Mouse (Mus musculus): Measurements from ENCODE around the gene Pxdn. TPM values are rescaled to one million over a fixed set of nuclear protein-coding genes. Genes with fewer than 3 reads are reported as not detected.

Gene Pxdn
- polyA plus RNA-seq, 1 experiment from 2014 or later: 83.7 TPM

DNA sequence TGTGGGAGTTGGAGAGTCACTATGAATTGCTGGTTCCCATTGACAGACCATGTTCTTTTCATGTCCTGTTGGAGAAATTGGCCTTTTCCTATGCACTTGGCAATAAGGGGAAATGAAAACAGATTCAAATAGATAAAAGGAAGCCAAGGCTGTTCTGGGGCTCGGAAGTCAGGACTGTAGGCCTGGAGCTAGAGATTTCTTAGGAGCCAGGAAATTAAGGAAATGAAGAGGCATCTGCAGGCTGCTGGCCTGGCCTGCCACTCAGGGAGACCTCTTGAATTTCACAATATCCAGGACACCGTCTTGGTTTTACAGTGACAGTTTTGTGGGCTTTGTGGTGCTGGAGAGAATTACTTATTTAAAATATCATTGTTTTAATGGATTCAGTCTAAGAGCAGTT is 5.0 kb downstream of the Pxdn start:
- no peak overlapping the region for H3K27ac ChIP-seq (ENCODE audit: low read depth, low read length)

DNA sequence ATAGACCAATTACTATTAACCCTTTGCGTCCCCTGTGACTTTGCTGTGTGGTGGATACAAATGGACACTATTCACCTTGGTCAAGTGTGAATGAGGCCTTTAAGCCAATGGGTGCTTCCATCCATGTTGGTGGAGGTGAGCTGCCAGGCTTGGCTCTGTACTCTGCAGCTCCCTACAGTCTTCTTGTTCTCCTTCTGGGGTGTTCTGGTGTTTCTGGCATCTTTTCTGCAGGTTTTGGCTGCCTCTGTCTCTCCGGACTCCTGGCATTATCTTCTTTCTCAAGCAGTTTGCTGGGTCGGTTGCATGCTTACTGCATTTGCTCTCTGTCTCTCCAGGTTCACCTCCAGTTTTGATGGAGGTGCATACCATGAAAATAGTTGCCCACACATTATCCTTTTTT is 7.2 kb downstream of the Pxdn start:
- WGBS (ENCODE audit: insufficient replicate concordance): 68% methylated on average over 3 of the region's 3 CpGs
- Histone ChIP-seq H3K4me3 (ENCODE audit: low read depth, low read length) (no peak overlapping the region), H3K4me1 (ENCODE audit: control insufficient read depth, insufficient read depth, low read length) (peaks cover 63% of the 10 kb centered on the region), H3K27me3 (ENCODE audit: control insufficient read depth, insufficient read depth, low read length) (no peaks in the 10 kb centered on the region), H3K27ac (ENCODE audit: low read depth, low read length) (no peak overlapping the region), H3K4me2 (no peak overlapping the region), H3K9me3 (replicated peaks; ENCODE audit: control insufficient read depth, low read length) (no peaks in the 10 kb centered on the region), H3K36me3 (ENCODE audit: control insufficient read depth, insufficient read depth, low read length) (no peaks in the 10 kb centered on the region; the same call in 1 of the 2 replicates), H3K9ac (ENCODE audit: low read depth, low read length) (no peak overlapping the region)
- ATAC-seq (replicated peaks; ENCODE audit: insufficient number of reproducible peaks, low FRiP score, low TSS enrichment): no peak

More for the DNA sequence above, 5.0 kb downstream of the Pxdn start:
- Histone ChIP-seq H3K4me1 (ENCODE audit: control insufficient read depth, insufficient read depth, low read length) (peaks cover 55% of the 10 kb centered on the region), H3K27me3 (ENCODE audit: control insufficient read depth, insufficient read depth, low read length) (no peaks in the 10 kb centered on the region), H3K4me3 (ENCODE audit: low read depth, low read length) (no peak overlapping the region), H3K9ac (ENCODE audit: low read depth, low read length) (no peak overlapping the region), H3K9me3 (replicated peaks; ENCODE audit: control insufficient read depth, low read length) (no peaks in the 10 kb centered on the region), H3K36me3 (ENCODE audit: control insufficient read depth, insufficient read depth, low read length) (no peaks in the 10 kb centered on the region; the same call in 1 of the 2 replicates), H3K4me2 (no peak overlapping the region)
- WGBS (ENCODE audit: insufficient replicate concordance): 77% methylated on average over 2 of the region's 2 CpGs
- ATAC-seq (replicated peaks; ENCODE audit: insufficient number of reproducible peaks, low FRiP score, low TSS enrichment): no peak

DNA sequence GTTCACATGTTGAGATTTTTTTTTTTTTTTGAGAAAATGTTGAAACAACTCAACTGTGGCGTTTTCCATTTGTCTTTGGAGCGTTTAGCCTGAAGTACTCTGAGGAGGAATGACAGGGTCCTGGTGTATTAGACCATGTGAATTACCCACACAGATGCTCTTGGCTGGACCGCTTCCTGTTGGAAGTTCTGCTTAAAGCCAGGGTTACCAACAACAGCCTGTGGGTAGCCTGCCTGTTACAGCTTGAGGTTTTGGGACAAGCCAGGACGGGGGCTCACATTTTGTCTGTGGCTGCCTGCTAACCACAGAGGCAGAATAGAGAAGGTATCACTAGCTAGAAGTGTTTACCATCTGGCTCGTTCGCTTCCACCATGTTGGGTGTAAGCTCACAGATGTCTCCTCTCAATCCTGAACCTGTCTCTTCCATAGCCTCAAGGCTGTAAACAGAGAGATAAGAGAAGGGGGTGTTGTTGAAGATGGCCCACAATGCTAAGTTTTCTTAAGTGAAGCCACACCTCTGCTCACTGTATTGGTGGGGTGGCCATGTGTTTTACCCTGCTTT is 7.9 kb downstream of the Pxdn start:
- Histone ChIP-seq H3K4me1 (ENCODE audit: control insufficient read depth, insufficient read depth, low read length) (peaks cover 59% of the 10 kb centered on the region), H3K9ac (ENCODE audit: low read depth, low read length) (no peak overlapping the region), H3K4me2 (no peak overlapping the region), H3K27ac (ENCODE audit: low read depth, low read length) (no peak overlapping the region), H3K27me3 (ENCODE audit: control insufficient read depth, insufficient read depth, low read length) (no peaks in the 10 kb centered on the region), H3K9me3 (replicated peaks; ENCODE audit: control insufficient read depth, low read length) (no peaks in the 10 kb centered on the region), H3K4me3 (ENCODE audit: low read depth, low read length) (no peak overlapping the region), H3K36me3 (ENCODE audit: control insufficient read depth, insufficient read depth, low read length) (no peaks in the 10 kb centered on the region; the same call in 1 of the 2 replicates)
- no peak for ATAC-seq (replicated peaks; ENCODE audit: insufficient number of reproducible peaks, low FRiP score, low TSS enrichment)
- whole genome bisulfite sequencing (ENCODE audit: insufficient replicate concordance): 61% methylated on average over 6 of the region's 6 CpGs

DNA sequence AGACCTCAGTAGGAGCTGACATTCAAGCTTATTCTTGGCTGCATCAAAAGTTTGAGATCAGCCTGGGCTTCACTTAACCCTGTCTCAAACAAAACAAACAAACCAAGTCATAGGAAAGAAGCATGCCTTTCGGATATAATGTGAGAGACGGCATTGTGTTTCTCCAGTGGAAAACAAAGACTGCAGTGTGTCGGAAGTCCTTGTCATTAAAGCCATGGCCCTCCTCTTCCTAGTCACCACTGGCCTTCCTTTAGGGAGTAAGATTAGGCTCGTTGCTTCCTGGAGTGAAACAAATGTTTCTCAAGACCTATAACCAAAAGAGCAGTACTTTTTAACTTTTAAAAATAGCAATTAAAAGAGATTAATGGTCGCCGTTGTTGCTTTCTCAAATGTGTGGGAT is 13.6 kb downstream of the Pxdn start:
- peak overlapping the region; percentile 74 for H3K27ac ChIP-seq (ENCODE audit: low read depth, low read length)
- H3K4me2 ChIP-seq: no peak overlapping the region
- 0 out of 2 replicates have a peak overlapping the region, but pooled peaks have one; percentile 5 for H3K9ac ChIP-seq (ENCODE audit: low read depth, low read length)
- H3K27me3 ChIP-seq (ENCODE audit: control insufficient read depth, insufficient read depth, low read length): no peaks in the 10 kb centered on the region
- 57% methylated on average over 6 of the region's 6 CpGs for WGBS (ENCODE audit: insufficient replicate concordance)
- 0 out of 2 replicates have a peak, but pooled peaks have one; percentile 19 for ATAC-seq (replicated peaks; ENCODE audit: insufficient number of reproducible peaks, low FRiP score, low TSS enrichment)
- H3K4me1 ChIP-seq (ENCODE audit: control insufficient read depth, insufficient read depth, low read length): peaks cover 53% of the 10 kb centered on the region
- H3K36me3 ChIP-seq (ENCODE audit: control insufficient read depth, insufficient read depth, low read length): no peaks in the 10 kb centered on the region
- H3K4me3 ChIP-seq (ENCODE audit: low read depth, low read length): no peak overlapping the region
- H3K9me3 ChIP-seq (replicated peaks; ENCODE audit: control insufficient read depth, low read length): no peaks in the 10 kb centered on the region

DNA sequence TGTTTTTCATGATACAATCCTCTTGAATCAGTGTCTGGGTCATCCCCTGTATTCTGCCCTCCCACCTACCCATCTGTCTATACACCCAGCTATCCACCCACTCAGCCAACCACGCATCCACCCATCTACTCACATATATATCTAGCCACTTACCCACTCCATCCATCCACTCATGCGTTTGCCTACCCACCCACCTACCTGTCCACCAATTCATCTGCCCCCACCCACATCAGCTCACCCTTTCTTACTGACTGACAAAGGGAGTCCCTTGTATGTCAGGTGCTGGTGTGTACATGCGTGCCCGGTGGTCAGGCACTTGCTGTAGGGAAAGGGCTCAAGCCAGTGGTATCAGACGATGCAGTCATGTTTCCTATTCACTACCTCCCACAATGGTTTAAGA is 14.1 kb downstream of the Pxdn start:
- Histone ChIP-seq H3K4me3 (ENCODE audit: low read depth, low read length) (no peak overlapping the region), H3K4me1 (ENCODE audit: control insufficient read depth, insufficient read depth, low read length) (peaks cover 50% of the 10 kb centered on the region), H3K9me3 (replicated peaks; ENCODE audit: control insufficient read depth, low read length) (no peaks in the 10 kb centered on the region), H3K27me3 (ENCODE audit: control insufficient read depth, insufficient read depth, low read length) (no peaks in the 10 kb centered on the region), H3K4me2 (no peak overlapping the region), H3K36me3 (ENCODE audit: control insufficient read depth, insufficient read depth, low read length) (no peaks in the 10 kb centered on the region), H3K9ac (ENCODE audit: low read depth, low read length) (no peak overlapping the region), H3K27ac (ENCODE audit: low read depth, low read length) (peak overlapping the region; percentile 74)
- 82% methylated on average over 5 of the region's 5 CpGs for WGBS (ENCODE audit: insufficient replicate concordance)
- ATAC-seq (replicated peaks; ENCODE audit: insufficient number of reproducible peaks, low FRiP score, low TSS enrichment): 0 out of 2 replicates have a peak, but pooled peaks have one; percentile 40

DNA sequence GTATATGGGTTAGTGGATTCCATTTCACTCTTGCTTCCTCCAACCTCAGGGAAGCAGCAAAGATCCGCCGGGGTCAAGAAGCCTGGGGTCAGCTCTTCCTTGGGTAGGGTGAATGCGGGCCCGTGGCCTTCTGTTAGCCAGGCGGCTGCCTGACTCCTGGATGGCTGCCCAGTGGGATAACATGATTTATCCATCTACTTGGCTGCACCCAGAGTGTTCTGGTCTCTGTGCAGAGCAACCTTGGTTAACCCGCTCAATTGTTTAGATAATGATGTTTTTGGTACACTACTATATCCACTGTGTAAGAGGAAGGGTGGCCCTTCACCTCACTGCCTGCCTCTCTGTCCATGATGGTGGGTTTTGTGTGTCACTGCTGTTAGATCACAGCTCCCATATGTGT is 14.7 kb downstream of the Pxdn start:
- Histone ChIP-seq H3K36me3 (ENCODE audit: control insufficient read depth, insufficient read depth, low read length) (no peaks in the 10 kb centered on the region), H3K4me1 (ENCODE audit: control insufficient read depth, insufficient read depth, low read length) (peaks cover 54% of the 10 kb centered on the region), H3K9me3 (replicated peaks; ENCODE audit: control insufficient read depth, low read length) (no peaks in the 10 kb centered on the region), H3K27ac (ENCODE audit: low read depth, low read length) (no peak overlapping the region), H3K4me2 (no peak overlapping the region), H3K9ac (ENCODE audit: low read depth, low read length) (no peak overlapping the region), H3K4me3 (ENCODE audit: low read depth, low read length) (no peak overlapping the region), H3K27me3 (ENCODE audit: control insufficient read depth, insufficient read depth, low read length) (no peaks in the 10 kb centered on the region)
- WGBS (ENCODE audit: insufficient replicate concordance): 68% methylated on average over 6 of the region's 6 CpGs
- ATAC-seq (replicated peaks; ENCODE audit: insufficient number of reproducible peaks, low FRiP score, low TSS enrichment): no peak

DNA sequence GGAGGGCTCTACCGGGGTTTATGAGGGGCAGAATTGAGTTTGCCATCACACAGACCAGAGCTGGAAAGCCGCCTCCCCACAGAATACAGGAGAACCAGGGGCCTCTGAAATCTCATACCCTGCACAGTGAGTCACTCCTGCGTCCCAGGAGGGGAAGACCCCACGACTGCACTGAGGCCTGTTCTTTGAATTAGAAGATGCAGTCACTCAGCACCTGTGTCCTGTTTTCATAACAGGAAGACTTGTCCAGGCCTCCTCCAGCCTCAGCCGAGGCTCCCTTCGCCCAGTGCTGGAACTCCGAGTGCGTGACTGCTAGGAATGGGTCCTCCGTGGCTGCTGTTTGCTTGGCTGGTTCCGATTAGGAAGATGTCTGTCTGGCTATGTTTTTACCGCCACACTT is 16.6 kb downstream of the Pxdn start:
- Histone ChIP-seq H3K4me2 (no peak overlapping the region), H3K27ac (ENCODE audit: low read depth, low read length) (peak overlapping the region; percentile 62), H3K4me1 (ENCODE audit: control insufficient read depth, insufficient read depth, low read length) (peaks cover 46% of the 10 kb centered on the region), H3K9me3 (replicated peaks; ENCODE audit: control insufficient read depth, low read length) (no peaks in the 10 kb centered on the region), H3K27me3 (ENCODE audit: control insufficient read depth, insufficient read depth, low read length) (no peaks in the 10 kb centered on the region), H3K9ac (ENCODE audit: low read depth, low read length) (no peak overlapping the region), H3K36me3 (ENCODE audit: control insufficient read depth, insufficient read depth, low read length) (no peaks in the 10 kb centered on the region), H3K4me3 (ENCODE audit: low read depth, low read length) (no peak overlapping the region)
- no peak for ATAC-seq (replicated peaks; ENCODE audit: insufficient number of reproducible peaks, low FRiP score, low TSS enrichment)
- WGBS (ENCODE audit: insufficient replicate concordance): 42% methylated on average over 11 of the region's 11 CpGs

DNA sequence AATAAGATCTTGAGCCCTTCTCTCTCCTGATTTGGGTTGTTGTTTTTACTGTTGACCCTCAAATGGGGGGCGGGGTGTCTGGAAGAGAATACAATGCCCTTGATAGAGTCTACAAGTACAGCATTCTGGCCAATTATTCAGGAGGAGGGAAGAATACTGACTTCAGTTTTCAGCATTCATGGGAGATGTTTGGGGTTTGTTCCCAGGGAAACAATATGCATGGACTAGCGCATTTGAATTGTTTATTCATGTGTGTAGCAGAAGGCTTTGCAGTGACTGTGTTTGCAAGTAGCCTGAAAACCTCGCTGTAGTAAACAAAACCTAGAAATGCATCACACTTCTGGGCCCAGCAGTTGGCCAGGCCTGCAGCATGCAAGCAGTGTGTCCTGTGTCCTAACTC is 17.1 kb downstream of the Pxdn start:
- no peak overlapping the region for H3K9ac ChIP-seq (ENCODE audit: low read depth, low read length)

DNA sequence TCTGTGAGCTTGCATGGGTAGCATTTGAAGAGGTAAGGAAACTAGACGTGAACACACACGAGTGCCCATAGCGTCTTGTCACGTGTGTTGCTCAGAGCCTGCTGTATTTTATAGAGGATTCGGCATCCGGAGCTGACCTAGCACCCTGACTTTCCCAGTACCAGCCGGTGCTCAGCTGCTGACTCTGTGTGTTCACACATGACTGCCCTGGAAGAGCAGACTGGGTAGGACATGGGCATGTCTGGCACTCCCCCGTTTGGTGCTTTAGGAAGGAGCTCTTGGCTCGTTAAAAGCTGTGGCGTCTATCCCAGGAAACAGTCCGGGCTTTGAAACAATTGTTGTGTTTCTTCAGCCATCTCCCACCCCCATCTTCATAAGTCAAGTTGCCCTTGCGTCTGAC is 19.6 kb downstream of the Pxdn start:
- Histone ChIP-seq H3K27me3 (ENCODE audit: control insufficient read depth, insufficient read depth, low read length) (no peaks in the 10 kb centered on the region), H3K36me3 (ENCODE audit: control insufficient read depth, insufficient read depth, low read length) (no peaks in the 10 kb centered on the region), H3K27ac (ENCODE audit: low read depth, low read length) (no peak overlapping the region), H3K9ac (ENCODE audit: low read depth, low read length) (no peak overlapping the region), H3K4me1 (ENCODE audit: control insufficient read depth, insufficient read depth, low read length) (peaks cover 54% of the 10 kb centered on the region), H3K4me2 (no peak overlapping the region), H3K9me3 (replicated peaks; ENCODE audit: control insufficient read depth, low read length) (no peaks in the 10 kb centered on the region), H3K4me3 (ENCODE audit: low read depth, low read length) (no peak overlapping the region)
- WGBS (ENCODE audit: insufficient replicate concordance): 82% methylated on average over 12 of the region's 12 CpGs
- ATAC-seq (replicated peaks; ENCODE audit: insufficient number of reproducible peaks, low FRiP score, low TSS enrichment): no peak

More for the DNA sequence above, 17.1 kb downstream of the Pxdn start:
- H3K4me1 ChIP-seq (ENCODE audit: control insufficient read depth, insufficient read depth, low read length): peaks cover 45% of the 10 kb centered on the region
- no peaks in the 10 kb centered on the region for H3K36me3 ChIP-seq (ENCODE audit: control insufficient read depth, insufficient read depth, low read length)
- H3K27ac ChIP-seq (ENCODE audit: low read depth, low read length): peak overlapping the region; percentile 62; the same call in 1 of the 2 replicates
- H3K27me3 ChIP-seq (ENCODE audit: control insufficient read depth, insufficient read depth, low read length): no peaks in the 10 kb centered on the region
- no peak overlapping the region for H3K4me2 ChIP-seq
- no peaks in the 10 kb centered on the region for H3K9me3 ChIP-seq (replicated peaks; ENCODE audit: control insufficient read depth, low read length)
- 77% methylated on average over 3 of the region's 3 CpGs for WGBS (ENCODE audit: insufficient replicate concordance)
- no peak for ATAC-seq (replicated peaks; ENCODE audit: insufficient number of reproducible peaks, low FRiP score, low TSS enrichment)
- H3K4me3 ChIP-seq (ENCODE audit: low read depth, low read length): no peak overlapping the region
